Mouse (Mus musculus): ENCODE results near the gene Dnal4.
A peak's percentile ranks its signal among the peaks of the same experiment; 100 is the strongest.

DNA sequence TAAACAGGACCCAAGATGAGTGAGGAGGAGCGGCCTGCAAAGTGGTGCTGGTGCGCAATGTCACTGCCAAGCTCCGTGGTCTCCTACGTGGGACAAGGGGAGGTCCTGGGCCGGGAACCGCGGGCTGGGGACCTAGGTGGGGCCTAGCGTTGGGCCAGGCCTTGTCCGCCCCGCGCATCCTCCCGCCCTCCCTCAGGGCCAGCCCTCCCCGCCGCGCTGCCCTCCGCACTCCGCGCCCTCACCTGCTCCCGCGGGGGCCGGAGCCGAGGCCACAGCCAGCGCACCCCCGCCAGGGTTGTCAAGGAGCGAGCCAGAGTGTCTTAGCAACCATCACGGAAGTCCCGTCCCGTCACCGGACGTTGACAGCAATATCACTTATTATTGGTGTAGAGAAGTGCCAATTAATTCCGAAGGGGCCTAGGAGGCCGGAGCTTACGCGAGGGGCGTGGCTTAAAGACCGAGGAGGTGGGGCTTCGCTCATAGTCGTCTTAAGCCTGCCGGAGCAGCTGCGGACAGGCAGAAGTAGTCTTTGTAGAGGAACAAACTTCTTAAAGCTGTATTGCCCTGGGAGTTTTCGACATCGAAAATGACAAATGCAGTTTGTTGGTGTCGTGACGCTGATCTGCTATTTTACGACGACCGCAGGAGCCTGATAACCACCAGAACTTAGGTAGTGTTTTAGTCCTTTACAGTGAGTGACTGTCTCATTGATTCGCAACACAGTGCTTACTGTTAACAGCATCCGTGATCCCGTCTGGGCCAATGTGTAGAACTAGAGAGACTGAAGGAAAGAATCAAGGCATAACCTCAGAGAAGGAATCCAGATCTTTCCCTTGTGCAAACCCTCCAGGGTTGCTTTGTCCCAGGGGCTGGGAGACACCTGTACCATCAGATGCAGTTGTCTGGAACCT lies 3.3 kb downstream of the Dnal4 start:
- TF ChIP-seq MAFK (IDR thresholded peaks at IDR 0.05; ENCODE audit: insufficient read depth, low read depth, low read length): no peak
- peak; percentile 74; the same call in 1 of the 2 replicates for TF ChIP-seq CHD2 (IDR thresholded peaks at IDR 0.05; ENCODE audit: low read depth, low read length)
- peak; percentile 35; the same call in 1 of the 2 replicates for TF ChIP-seq HCFC1 (IDR thresholded peaks at IDR 0.05; ENCODE audit: borderline replicate concordance, insufficient read depth, low read length)

Data from ES-E14 (cell line).